Mouse (Mus musculus) spleen, adult 2 months (tissue): ENCODE data around the gene Aox3.

Experiments used
- CTCF ChIP-seq: fragments of 200-500 bp; IDR thresholded peaks from 2 replicates; pipeline ENCODE4 v1.5.1; 2011; ENCODE audit warnings: mild to moderate bottlenecking, inconsistent platforms; ENCODE audit not compliant: insufficient read depth, insufficient read length, insufficient replicate concordance; ENCODE audit errors: extremely low read depth
- POLR2A ChIP-seq: fragments of 200-500 bp; IDR thresholded peaks from 2 replicates; pipeline ENCODE4 v1.6.1; 2011; ENCODE audit warnings: low read depth, low read length, inconsistent platforms

DNA sequence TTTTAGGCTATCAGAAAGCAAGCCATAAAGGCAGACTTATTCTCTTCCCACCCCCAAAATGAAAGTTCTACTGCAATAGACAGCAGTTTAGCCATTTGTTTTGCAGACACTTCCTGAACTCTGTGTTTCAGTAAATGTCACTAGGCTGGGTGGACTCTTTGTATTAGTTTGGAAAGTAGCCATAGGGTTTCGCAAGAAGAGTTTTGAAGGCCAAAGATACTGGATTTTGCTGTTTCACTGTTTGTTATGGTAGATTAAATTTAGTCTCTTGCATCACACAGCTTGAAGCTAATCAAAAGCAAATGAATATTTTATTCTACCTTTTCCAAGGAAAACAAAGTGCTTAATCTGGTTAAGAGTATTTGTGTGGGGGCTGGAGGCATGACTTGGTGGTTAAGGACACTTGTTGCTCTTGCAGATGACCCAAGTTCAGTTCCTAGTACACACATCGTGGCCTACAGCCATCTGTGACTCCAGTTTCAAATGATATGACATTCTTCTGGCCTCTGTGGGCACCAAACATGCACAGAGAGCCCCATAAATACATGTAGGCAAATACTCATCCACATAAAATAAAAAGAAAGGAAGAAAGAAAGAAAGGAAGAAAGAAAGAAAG is 11.3 kb upstream of the Aox3 start:
- TF ChIP-seq CTCF, result no peak
- no peak for TF ChIP-seq POLR2A
